Mouse (Mus musculus) ES-E14 (cell line): ENCODE results near the gene Slc7a6. TPM values are rescaled to one million over a fixed set of nuclear protein-coding genes. Genes with fewer than 3 reads are reported as not detected.

Experiments
- DNase-seq: peaks from one replicate; pipeline ENCODE4 v3.0.0-alpha.2; 2013; ENCODE audit warnings: low read depth, low spot score
- H3K27ac ChIP-seq: 2 replicates; pipeline ENCODE4 v1.5.1; 2012; ENCODE audit warnings: low read depth, mild to moderate bottlenecking, low read length, moderate library complexity, mixed read lengths; ENCODE audit not compliant: poor library complexity, insufficient read depth, severe bottlenecking
- H3K36me3 ChIP-seq: 2 replicates; pipeline ENCODE4 v1.6.1; 2012; ENCODE audit warnings: mild to moderate bottlenecking, low read length, moderate library complexity, mixed read lengths; ENCODE audit not compliant: control insufficient read depth, poor library complexity, insufficient read depth, severe bottlenecking
- H3K4me1 ChIP-seq, 2 experiments: fragments of 150-350 bp in 1 of 2; sonication (generic) in 1 of 2; 2 replicates each; pipeline ENCODE4 v1.6.1; 2012; ENCODE audit warnings: low read length in 2 of 2, mild to moderate bottlenecking in 1 of 2, mixed read lengths in 1 of 2; ENCODE audit not compliant: control insufficient read depth in 2 of 2, insufficient read depth in 2 of 2, poor library complexity in 1 of 2
- H3K4me3 ChIP-seq, 2 experiments: fragments of 150-350 bp in 1 of 2; sonication (generic) in 1 of 2; 2 replicates each; pipeline ENCODE4 v1.5.1; 2012; ENCODE audit warnings: low read length in 2 of 2, low read depth in 1 of 2, mild to moderate bottlenecking in 1 of 2, mixed read lengths in 1 of 2; ENCODE audit not compliant: insufficient read depth in 1 of 2, poor library complexity in 1 of 2, severe bottlenecking in 1 of 2
- H3K9ac ChIP-seq: 2 replicates; pipeline ENCODE4 v1.6.1; 2012; ENCODE audit warnings: low read depth, mild to moderate bottlenecking, low read length, mixed read lengths; ENCODE audit not compliant: poor library complexity, insufficient read depth, severe bottlenecking
- H3K9me3 ChIP-seq: fragments of 150-350 bp; sonication (generic); 2 replicates; pipeline ENCODE4 v1.6.1; 2012; ENCODE audit warnings: low read depth, mild to moderate bottlenecking, low read length; ENCODE audit not compliant: control insufficient read depth, insufficient read depth
- CHD2 ChIP-seq: IDR thresholded peaks from 2 replicates; pipeline ENCODE4 v1.6.1; 2014; ENCODE audit warnings: mild to moderate bottlenecking, low read depth, low read length, inconsistent platforms
- HCFC1 ChIP-seq: IDR thresholded peaks from 2 replicates; pipeline ENCODE4 v1.6.1; 2012; ENCODE audit warnings: low read length, inconsistent platforms, borderline replicate concordance; ENCODE audit not compliant: insufficient read depth
- MAFK ChIP-seq: IDR thresholded peaks from 2 replicates; pipeline ENCODE4 v1.6.1; 2014; ENCODE audit warnings: mild to moderate bottlenecking, low read depth, low read length, inconsistent platforms; ENCODE audit not compliant: insufficient read depth
- ZC3H11A ChIP-seq: IDR thresholded peaks from 2 replicates; pipeline ENCODE4 v1.6.1; 2012; ENCODE audit warnings: low read depth, mild to moderate bottlenecking, inconsistent platforms, low read length, borderline replicate concordance
- ZNF384 ChIP-seq: IDR thresholded peaks from 2 replicates; pipeline ENCODE4 v1.6.1; 2012; ENCODE audit warnings: low read depth, low read length, inconsistent platforms
- in situ Hi-C, 2 experiments: fragments of 600-800 bp; cut with MboI; formaldehyde crosslinking; loops; one replicate each; pipeline ENCODE4 v1.15.1; 2025; ENCODE audit warnings: low sequenced_read_pairs in 2 of 2, inconsistent platforms in 1 of 2; ENCODE audit not compliant: unreplicated experiment in 2 of 2
- total RNA-seq: library from RNA; depleted of rRNA; stranded (reverse); fragments of 300-350 nt; gene quantifications from 2 replicates; pipeline ENCODE4 v1.2.3, GENCODE M21; 2012; rRNA removed

Gene Slc7a6
- total RNA-seq, 1 experiment = 46.2 TPM

GRCm38 (mm10) chr8:106234567-106235261 lies 66.1 kb downstream of the Slc7a6 start:
- H3K4me1 ChIP-seq = no peaks in the 10 kb centered on the region
- no peak overlapping the region for H3K4me3 ChIP-seq
- H3K9me3 ChIP-seq = no peaks in the 10 kb centered on the region
- no peak for TF ChIP-seq HCFC1
- no peak for TF ChIP-seq ZNF384
- no peak for TF ChIP-seq MAFK
- TF ChIP-seq ZC3H11A = no peak
- no peak for TF ChIP-seq CHD2
- no peak overlapping the region for H3K9ac ChIP-seq
- no peak for DNase-seq
- no peak overlapping the region for H3K27ac ChIP-seq
- peaks cover 38% of the 10 kb centered on the region for H3K36me3 ChIP-seq
- in situ Hi-C loops = no loop called here

DNA sequence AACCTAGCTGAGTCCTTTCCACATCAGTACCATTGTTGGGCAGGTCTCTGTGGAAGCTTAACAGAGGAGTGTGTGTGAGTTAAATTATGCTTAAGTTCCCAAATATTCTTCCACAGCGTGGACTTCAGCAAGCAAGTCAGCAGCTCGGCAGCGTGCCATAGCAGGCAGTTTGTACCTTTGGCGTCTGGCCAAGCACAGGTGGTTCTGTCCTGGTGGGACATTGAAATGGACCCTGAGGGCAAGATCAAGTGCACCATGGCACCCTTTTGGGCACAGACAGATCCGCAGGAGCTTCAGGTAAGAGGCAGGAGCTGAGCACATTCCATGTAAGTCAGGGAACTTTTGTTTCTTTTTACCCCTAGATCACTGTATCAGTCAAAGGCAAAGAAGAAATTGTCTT lies 68.4 kb downstream of the Slc7a6 start:
- peaks cover 34% of the 10 kb centered on the region for H3K36me3 ChIP-seq
- no peaks in the 10 kb centered on the region for H3K4me1 ChIP-seq
- H3K9ac ChIP-seq = no peak overlapping the region
- no peak overlapping the region for H3K4me3 ChIP-seq
- DNase-seq = no peak
- H3K27ac ChIP-seq = no peak overlapping the region
- TF ChIP-seq MAFK (no peak), ZNF384 (no peak), CHD2 (no peak), ZC3H11A (no peak), HCFC1 (no peak)
- in situ Hi-C loops = no loop called here
- no peaks in the 10 kb centered on the region for H3K9me3 ChIP-seq

Other genes with a start within 250 kb of the Slc7a6 start
- 3.6 and 5.3 TPM in 2 replicates for gene Ctrl, start 235.0 kb upstream of the Slc7a6 start, total RNA-seq
- 70.9 and 81.5 TPM in 2 replicates for gene Psmb10, start 230.4 kb upstream of the Slc7a6 start, total RNA-seq
- gene Lcat, start 225.5 kb upstream of the Slc7a6 start, total RNA-seq = 2.4 and 3.6 TPM in 2 replicates
- 70.1 and 133 TPM in 2 replicates for gene Slc12a4, start 202.8 kb upstream of the Slc7a6 start, total RNA-seq
- 1.0 and 1.5 TPM in 2 replicates for gene Dpep3, start 189.4 kb upstream of the Slc7a6 start, total RNA-seq
- gene Dus2, start 177.5 kb upstream of the Slc7a6 start, total RNA-seq = 16.8 and 17.4 TPM in 2 replicates
- not detected in 2 replicates for gene Dpep2nb, start 162.9 kb upstream of the Slc7a6 start, total RNA-seq
- gene Ddx28, start 157.0 kb upstream of the Slc7a6 start, total RNA-seq = 31.5 and 41.5 TPM in 2 replicates
- gene Nfatc3, start 110.0 kb upstream of the Slc7a6 start, total RNA-seq = 17.2 and 19.6 TPM in 2 replicates
- 12.5 and 20.1 TPM in 2 replicates for gene Esrp2, start 31.9 kb upstream of the Slc7a6 start, total RNA-seq
- 26.0 and 38.8 TPM in 2 replicates for gene Pla2g15, start 18.5 kb upstream of the Slc7a6 start, total RNA-seq
- gene Slc7a6os, start 42.1 kb downstream of the Slc7a6 start, total RNA-seq = 66.2 and 69.1 TPM in 2 replicates
- 55.8 and 66.1 TPM in 2 replicates for gene Prmt7, start 42.1 kb downstream of the Slc7a6 start, total RNA-seq
- gene Smpd3, start 169.1 kb downstream of the Slc7a6 start, total RNA-seq = 0.94 and 1.7 TPM in 2 replicates
- 5.7 and 6.0 TPM in 2 replicates for gene Zfp90, start 246.5 kb downstream of the Slc7a6 start, total RNA-seq